In genomic region chr1:167620206-167620795, GRCm38 (mm10) we compare ENCODE assay signal across 33 mouse cellular contexts. TPM values are rescaled to one million over a fixed set of nuclear protein-coding genes. Genes with fewer than 3 reads are reported as not detected.
DNase-seq lines count a peak whose midpoint lies in the region; ATAC-seq and TF ChIP-seq lines count a peak whose summit lies in the region.
"Had no signal": no experiment of that assay in that cellular context is flagged by ENCODE, and none has a peak within 500 bp of the region (broad histone marks: within the 10 kb centered on the region; RNA-seq: fewer than 3 reads in every experiment).

No protein-coding gene starts in this region.

- ATAC-seq in liver, embryonic 11.5 days (replicated peaks; ENCODE audit: low FRiP score): no peak
- ATAC-seq: forebrain, embryonic 15.5 days; hindbrain, embryonic 16.5 days; intestine, embryonic 16.5 days; Patski had no signal

- TF ChIP-seq CTCF in gastrocnemius, adult 2 months (IDR thresholded peaks at IDR 0.05): no peak
- no peak for TF ChIP-seq CTCF in liver, adult 2 months (IDR thresholded peaks at IDR 0.05; ENCODE audit: low read depth, low read length)

- H3K36me3 ChIP-seq in liver, adult 2 months (ENCODE audit: control insufficient read depth, insufficient read depth, low read length): peaks cover 4% of the 10 kb centered on the region; the same call in 1 of the 2 replicates
- no peaks in the 10 kb centered on the region for H3K36me3 ChIP-seq in liver, embryonic 11.5 days (ENCODE audit: control insufficient read depth, insufficient read depth, low read length)
- H3K36me3 ChIP-seq: embryonic facial prominence, embryonic 15.5 days; forebrain, embryonic 15.5 days; G1E; heart, embryonic 12.5 days; lung, embryonic 15.5 days; midbrain, embryonic 12.5 days; neural tube, embryonic 13.5 days; stomach, embryonic 15.5 days had no signal

- intact Hi-C loops in gastrocnemius, adult 2 months (cut with DNase I): no loop called here

- TF ChIP-seq POLR2A in liver, adult 2 months (IDR thresholded peaks at IDR 0.05; ENCODE audit: extremely low read depth, insufficient read depth, low read length): no peak

- peak overlapping the region; percentile 97 for H3K27ac ChIP-seq in gastrocnemius, adult 2 months
- H3K27ac ChIP-seq in liver, adult 2 months (replicated peaks; ENCODE audit: insufficient read depth, low read depth, low read length): no peak overlapping the region
- no peak overlapping the region for H3K27ac ChIP-seq in liver, embryonic 11.5 days (ENCODE audit: low read depth, low read length)
- H3K27ac ChIP-seq: embryonic facial prominence, embryonic 15.5 days; forebrain, embryonic 15.5 days; lung, embryonic 15.5 days; midbrain, embryonic 12.5 days; neural tube, embryonic 13.5 days; stomach, embryonic 15.5 days had no signal

- DNase-seq in gastrocnemius, adult 2 months: peak; percentile 62
- no peak for DNase-seq in gastrocnemius, postnatal 25 days
- peak; percentile 50 for DNase-seq in liver, adult 2 months (ENCODE audit: extremely low read depth, low read depth, low spot score)
- no peak for DNase-seq in liver, embryonic 11.5 days (ENCODE audit: low spot score)
- peak; percentile 69 for DNase-seq in Muller cell, postnatal 12 days (ENCODE audit: inconsistent ontology term)
- peak; percentile 53 for DNase-seq in retina, postnatal 1 day
- DNase-seq in right cerebral cortex, adult 2 months (ENCODE audit: low spot score in 2 of 2): no peak
- DNase-seq in natural killer cell, adult 2 months (ENCODE audit: low spot score in 2 of 2): no peak
- DNase-seq: adrenal gland, postnatal 14 days; cerebellum, adult 11-12 months; cerebellum, adult 9-11 months; kidney, adult 8-10 months; kidney, postnatal 10 days; liver; lung, postnatal 4 days; right cerebral cortex, postnatal 25 days; thymus, postnatal 25 days had no signal

- 56% methylated on average over 15 of the region's 15 CpGs for WGBS in liver, adult 2 months
- 62% methylated on average over 15 of the region's 15 CpGs for WGBS in liver, embryonic 11.5 days

- H3K79me2 ChIP-seq in liver, adult 2 months (ENCODE audit: control insufficient read depth, insufficient read depth, low read length): no peaks in the 10 kb centered on the region; the same call in 1 of the 2 replicates

- H3K27me3 ChIP-seq in liver, adult 2 months (ENCODE audit: control insufficient read depth, insufficient read depth, low read length): no peaks in the 10 kb centered on the region
- H3K27me3 ChIP-seq in liver, embryonic 11.5 days (replicated peaks; ENCODE audit: control insufficient read depth, insufficient read depth, low read length): no peaks in the 10 kb centered on the region
- H3K27me3 ChIP-seq: embryonic facial prominence, embryonic 15.5 days; forebrain, embryonic 15.5 days; midbrain, embryonic 12.5 days; neural tube, embryonic 13.5 days; stomach, embryonic 15.5 days had no signal

- H3K4me3 ChIP-seq in gastrocnemius, adult 2 months: peak overlapping the region; percentile 52
- no peak overlapping the region for H3K4me3 ChIP-seq in liver, adult 2 months (ENCODE audit: insufficient read depth, low read depth, low read length)
- H3K4me3 ChIP-seq in liver, embryonic 11.5 days (ENCODE audit: low read depth, low read length): no peak overlapping the region
- H3K4me3 ChIP-seq: embryonic facial prominence, embryonic 15.5 days; forebrain, embryonic 15.5 days; heart, embryonic 12.5 days; lung, embryonic 15.5 days; megakaryocyte, embryonic 14.5 days; midbrain, embryonic 12.5 days; myocyte; neural tube, embryonic 13.5 days; stomach, embryonic 15.5 days had no signal

- no peaks in the 10 kb centered on the region for H3K9me3 ChIP-seq in liver, embryonic 11.5 days (ENCODE audit: control insufficient read depth, low read length)
- H3K9me3 ChIP-seq: embryonic facial prominence, embryonic 15.5 days; forebrain, embryonic 15.5 days; heart, embryonic 12.5 days; lung, embryonic 15.5 days; megakaryocyte, embryonic 14.5 days; midbrain, embryonic 12.5 days; neural tube, embryonic 13.5 days; stomach, embryonic 15.5 days had no signal

- H3K4me2 ChIP-seq in liver, embryonic 11.5 days: no peak overlapping the region
- H3K4me2 ChIP-seq: embryonic facial prominence, embryonic 15.5 days; forebrain, embryonic 15.5 days; heart, embryonic 12.5 days; lung, embryonic 15.5 days; midbrain, embryonic 12.5 days; neural tube, embryonic 13.5 days; stomach, embryonic 15.5 days had no signal

- H3K4me1 ChIP-seq in liver, adult 2 months (ENCODE audit: control insufficient read depth, insufficient read depth, low read length): no peaks in the 10 kb centered on the region
- no peaks in the 10 kb centered on the region for H3K4me1 ChIP-seq in liver, embryonic 11.5 days (replicated peaks; ENCODE audit: control insufficient read depth, insufficient read depth, low read length)
- H3K4me1 ChIP-seq: forebrain, embryonic 15.5 days; lung, embryonic 15.5 days; megakaryocyte, embryonic 14.5 days; midbrain, embryonic 12.5 days; neural tube, embryonic 13.5 days; stomach, embryonic 15.5 days had no signal

- no peak overlapping the region for H3K9ac ChIP-seq in liver, adult 2 months (ENCODE audit: low read depth, low read length)
- H3K9ac ChIP-seq in liver, embryonic 11.5 days (ENCODE audit: low read depth, low read length): no peak overlapping the region
- H3K9ac ChIP-seq: embryonic facial prominence, embryonic 15.5 days; forebrain, embryonic 15.5 days; heart, embryonic 12.5 days; lung, embryonic 15.5 days; midbrain, embryonic 12.5 days; neural tube, embryonic 13.5 days; stomach, embryonic 15.5 days had no signal

RNA-seq across cellular contexts. Expression of gene Rxrg, which starts 22.1 kb away (rescaled TPM):
- 10 to 100 TPM; 58.4 to 59.6 TPM for total RNA-seq in gastrocnemius, adult 2 months (2021)
- total RNA-seq in gastrocnemius, postnatal 25 days (2021): 10 to 100 TPM; 24.9 to 51.0 TPM
- total RNA-seq in liver, adult 2 months (2014; rRNA removed): 4.9 and 5.1 TPM in 2 replicates
- polyA plus RNA-seq in liver, adult 2 months (2012; rRNA removed): 9.2 and 12.0 TPM in 2 replicates
- 2.8 and 3.0 TPM in 2 replicates for polyA plus RNA-seq in liver, embryonic 11.5 days (2014; fragmentation: Nextera tagmentation; extraction: Ambion mirVana)
- total RNA-seq: common myeloid progenitor, adult 5-6 weeks; granulocyte monocyte progenitor cell, adult 5-6 weeks; hematopoietic stem cell, adult 5-6 weeks had no signal
- polyA plus RNA-seq: G1E, Patski had no signal

Comparison
In these comparisons a context has a peak if more than half of its experiments do, and no peak if none do; other contexts are left out.
1. DNase-seq: peak in gastrocnemius, adult 2 months (single experiment), liver, adult 2 months (single experiment), Muller cell, postnatal 12 days (single experiment) and retina, postnatal 1 day (single experiment); none in gastrocnemius, postnatal 25 days (single experiment), liver, embryonic 11.5 days (single experiment), right cerebral cortex, adult 2 months (0 of 2) and natural killer cell, adult 2 months (0 of 2).